Mouse (Mus musculus) stomach, embryonic 16.5 days (tissue): ENCODE results near the gene Pdhx. TPM values are rescaled to one million over a fixed set of nuclear protein-coding genes. Genes with fewer than 3 reads are reported as not detected.

Experiments
- ATAC-seq: fragments of 200-750 bp; cut with Nextera tagmentation; 2 replicates; pipeline ENCODE4 v1.8.0; 2017; ENCODE audit warnings: moderate number of reproducible peaks, moderate TSS enrichment; ENCODE audit not compliant: insufficient read depth, low FRiP score
- H3K27ac ChIP-seq: fragments of 300-500 bp; sonication (generic); 2 replicates; pipeline ENCODE4 v1.5.1; 2014; ENCODE audit warnings: low read length
- H3K27me3 ChIP-seq: fragments of 300-500 bp; sonication (generic); 2 replicates; pipeline ENCODE4 v1.6.1; 2014; ENCODE audit warnings: low read length, control low read depth, mixed read lengths; ENCODE audit not compliant: control insufficient read depth, insufficient read depth
- H3K36me3 ChIP-seq: fragments of 300-500 bp; sonication (generic); 2 replicates; pipeline ENCODE4 v1.6.1; 2014; ENCODE audit warnings: low read length; ENCODE audit not compliant: control insufficient read depth, insufficient read depth
- H3K4me1 ChIP-seq: fragments of 300-500 bp; sonication (generic); 2 replicates; pipeline ENCODE4 v1.6.1; 2014; ENCODE audit warnings: low read length, control low read depth, mixed read lengths; ENCODE audit not compliant: control insufficient read depth, insufficient read depth
- H3K4me2 ChIP-seq: fragments of 300-500 bp; sonication (generic); 2 replicates; pipeline ENCODE4 v1.6.1; 2014; ENCODE audit warnings: low read depth, low read length, mixed read lengths
- H3K4me3 ChIP-seq: fragments of 300-500 bp; sonication (generic); replicated peaks from 2 replicates; pipeline ENCODE4 v1.5.1; 2014; ENCODE audit warnings: mild to moderate bottlenecking, low read length
- H3K9ac ChIP-seq: fragments of 300-500 bp; sonication (generic); 2 replicates; pipeline ENCODE4 v1.6.1; 2014; ENCODE audit warnings: low read length
- H3K9me3 ChIP-seq: fragments of 300-500 bp; sonication (generic); replicated peaks from 2 replicates; pipeline ENCODE4 v1.6.1; 2016; ENCODE audit warnings: low read length, control low read depth; ENCODE audit not compliant: control insufficient read depth
- WGBS: fragments of 180-500 bp; shearing (Covaris S2); extraction: QIAGEN DNeasy Blood & Tissue Kit; methylation state at CpG from one replicate; pipeline ENCODE4 v1.1.7; 2014; 5-methylcytosine and 5-hydroxymethylcytosine counted together
- polyA plus RNA-seq: library from polyadenylated mRNA; unstranded; fragments of >200 nt; fragmentation: Nextera tagmentation; extraction: Ambion mirVana; gene quantifications from 2 replicates; pipeline ENCODE4 v1.2.1, GENCODE M21; 2015

Gene Pdhx
- polyA plus RNA-seq, 1 experiment from 2014 or later = 39.6 TPM

DNA sequence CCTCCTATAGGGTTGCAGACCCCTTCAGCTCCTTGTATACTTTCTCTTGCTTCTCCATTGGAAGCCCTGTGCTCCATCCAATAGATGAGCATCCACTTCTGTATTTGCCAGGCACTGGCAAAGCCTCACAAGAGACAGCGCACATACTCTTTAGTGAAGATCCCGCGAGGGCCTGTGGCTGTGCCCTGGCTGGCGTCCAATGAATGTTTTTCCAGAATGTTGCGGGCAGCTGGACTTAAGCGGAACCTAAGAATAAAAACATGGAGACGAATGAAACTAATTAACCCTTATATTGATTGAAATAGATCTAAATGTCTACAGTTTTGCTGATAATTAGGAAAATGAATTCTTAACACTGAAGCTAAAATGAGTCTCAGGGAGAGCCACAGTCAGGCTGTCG is 32.4 kb downstream of the Pdhx start:
- H3K4me2 ChIP-seq = no peak overlapping the region
- H3K4me3 ChIP-seq = no peak overlapping the region
- 75% methylated on average over 8 of the region's 8 CpGs for WGBS
- no peak overlapping the region for H3K9ac ChIP-seq
- H3K9me3 ChIP-seq = no peaks in the 10 kb centered on the region
- no peak overlapping the region for H3K27ac ChIP-seq
- no peaks in the 10 kb centered on the region for H3K4me1 ChIP-seq
- ATAC-seq = no peak
- no peaks in the 10 kb centered on the region for H3K27me3 ChIP-seq
- no peaks in the 10 kb centered on the region for H3K36me3 ChIP-seq

DNA sequence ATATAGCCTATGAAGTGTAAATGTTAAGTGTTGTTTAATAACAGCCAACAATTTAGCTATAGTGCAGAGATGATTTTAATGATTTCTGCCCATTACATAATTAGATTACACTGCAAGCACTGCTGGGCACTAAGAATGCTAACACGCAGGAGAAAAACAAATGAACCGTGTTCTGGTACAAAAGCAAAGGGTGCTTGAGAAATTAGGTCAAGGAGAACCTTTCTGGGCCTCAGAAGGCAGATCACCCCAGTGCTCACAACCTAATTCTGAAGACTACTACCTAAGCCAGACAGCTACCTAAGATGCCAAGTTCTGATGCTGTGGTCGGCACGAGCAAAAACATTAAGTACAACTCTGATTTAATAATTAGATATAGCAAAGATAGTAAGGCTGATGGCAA is 35.5 kb downstream of the Pdhx start:
- 89% methylated on average over 4 of the region's 4 CpGs for WGBS
- no peak for ATAC-seq
- H3K36me3 ChIP-seq = no peaks in the 10 kb centered on the region
- H3K4me3 ChIP-seq = no peak overlapping the region
- H3K27me3 ChIP-seq = no peaks in the 10 kb centered on the region
- H3K4me2 ChIP-seq = no peak overlapping the region
- H3K27ac ChIP-seq = no peak overlapping the region
- H3K9ac ChIP-seq = no peak overlapping the region
- H3K4me1 ChIP-seq = no peaks in the 10 kb centered on the region
- H3K9me3 ChIP-seq = no peaks in the 10 kb centered on the region

DNA sequence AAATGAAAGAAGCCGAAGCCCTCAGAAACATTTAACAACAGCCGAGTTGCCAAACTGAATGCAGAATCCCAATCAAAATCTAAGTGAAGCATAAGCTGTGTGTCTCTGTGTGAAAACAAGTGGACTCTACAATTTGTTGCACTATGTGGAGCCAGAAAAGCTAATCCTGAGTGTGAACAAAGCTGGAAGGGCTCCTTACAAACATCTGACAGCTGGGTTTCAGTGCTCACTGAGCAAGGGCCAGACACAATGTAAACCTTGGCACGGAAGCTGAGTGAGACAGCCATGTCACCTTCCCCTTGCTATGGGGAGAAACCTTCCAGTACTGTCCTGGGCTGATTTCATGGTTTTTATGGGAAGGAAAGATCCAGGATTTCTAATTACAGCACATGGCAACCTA is 50.6 kb downstream of the Pdhx start:
- Histone ChIP-seq H3K27me3 (no peaks in the 10 kb centered on the region), H3K27ac (no peak overlapping the region), H3K9me3 (no peaks in the 10 kb centered on the region), H3K4me1 (no peaks in the 10 kb centered on the region), H3K9ac (no peak overlapping the region), H3K36me3 (peaks cover 6% of the 10 kb centered on the region), H3K4me3 (no peak overlapping the region), H3K4me2 (no peak overlapping the region)
- ATAC-seq = no peak
- 75% methylated on average over 3 of the region's 3 CpGs for WGBS

DNA sequence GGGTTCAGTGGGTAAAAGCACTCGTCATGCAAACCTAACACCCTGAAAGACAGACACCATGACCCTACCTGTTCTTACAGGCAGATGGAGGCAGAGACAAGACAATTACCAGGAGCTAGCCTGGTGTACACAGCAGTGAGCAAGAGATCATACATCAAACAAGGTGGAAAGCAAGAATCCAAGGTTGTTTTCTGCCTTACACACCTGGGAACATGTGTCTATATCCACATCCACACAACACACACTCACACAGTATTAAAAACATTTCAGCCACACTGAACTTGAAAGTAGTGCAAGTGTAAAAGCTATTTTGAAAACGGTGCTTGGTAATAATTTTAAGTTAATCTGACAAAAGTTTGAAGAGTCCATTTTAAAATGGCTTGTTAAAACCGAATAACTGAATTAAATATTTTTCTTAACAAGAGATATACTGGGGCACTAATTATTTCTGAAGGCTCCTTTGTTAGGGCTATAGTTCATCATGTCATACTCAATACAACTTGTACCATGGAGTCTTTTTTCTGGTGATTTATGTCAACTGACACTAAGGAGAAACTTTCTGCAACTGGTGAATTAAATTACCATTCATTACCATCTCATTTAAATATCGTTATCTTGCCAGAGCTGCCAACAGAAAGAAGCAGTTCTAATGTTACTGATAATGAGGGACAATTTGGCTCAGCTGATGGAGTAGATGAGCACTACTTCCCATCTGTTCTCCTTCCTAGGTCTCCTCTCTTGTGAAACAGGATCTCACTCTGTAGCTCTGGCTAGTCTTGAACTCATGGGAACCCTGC is 52.9 kb downstream of the Pdhx start:
- Histone ChIP-seq H3K4me2 (no peak overlapping the region), H3K4me3 (no peak overlapping the region), H3K9ac (no peak overlapping the region), H3K27ac (no peak overlapping the region), H3K36me3 (peaks cover 6% of the 10 kb centered on the region), H3K4me1 (no peaks in the 10 kb centered on the region), H3K27me3 (no peaks in the 10 kb centered on the region), H3K9me3 (no peaks in the 10 kb centered on the region)
- no peak for ATAC-seq
- WGBS = 83% methylated on average over 4 of the region's 4 CpGs

DNA sequence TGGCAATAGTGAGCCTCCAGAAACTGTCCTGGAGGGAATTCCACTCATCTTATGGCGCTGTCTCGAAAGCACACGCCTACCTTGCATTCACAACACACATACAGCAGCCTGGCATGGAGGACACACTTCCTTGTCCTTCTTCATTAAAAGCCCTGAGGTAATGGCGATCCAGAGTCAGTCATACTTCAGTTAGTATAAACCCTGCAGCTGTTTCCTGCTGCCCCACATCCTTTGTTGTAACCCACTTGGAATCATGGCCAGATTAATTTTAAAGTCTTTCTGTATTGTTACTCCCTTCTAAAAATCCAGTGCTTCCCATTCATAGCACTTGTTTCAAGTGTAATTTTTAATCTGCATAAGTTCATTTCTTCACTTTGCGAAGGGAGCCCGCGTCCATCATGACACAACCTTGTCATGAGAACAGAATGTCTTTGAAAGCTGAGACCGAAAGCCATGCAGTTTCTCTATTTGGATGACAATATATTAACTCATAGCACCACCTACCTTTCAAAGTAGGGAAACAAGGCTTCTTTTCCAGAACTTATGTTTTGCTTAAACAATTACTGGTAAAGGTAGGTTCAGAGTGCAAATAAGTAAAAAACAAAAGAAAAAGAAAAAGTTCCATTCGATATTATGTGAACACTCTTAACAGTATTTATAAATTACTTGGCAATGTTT is 54.4 kb downstream of the Pdhx start:
- WGBS = 73% methylated on average over 9 of the region's 9 CpGs
- no peaks in the 10 kb centered on the region for H3K4me1 ChIP-seq
- no peak overlapping the region for H3K9ac ChIP-seq
- H3K27me3 ChIP-seq = no peaks in the 10 kb centered on the region
- no peaks in the 10 kb centered on the region for H3K9me3 ChIP-seq
- no peak overlapping the region for H3K4me2 ChIP-seq
- H3K27ac ChIP-seq = no peak overlapping the region
- H3K36me3 ChIP-seq = peaks cover 6% of the 10 kb centered on the region
- no peak for ATAC-seq
- H3K4me3 ChIP-seq = no peak overlapping the region

DNA sequence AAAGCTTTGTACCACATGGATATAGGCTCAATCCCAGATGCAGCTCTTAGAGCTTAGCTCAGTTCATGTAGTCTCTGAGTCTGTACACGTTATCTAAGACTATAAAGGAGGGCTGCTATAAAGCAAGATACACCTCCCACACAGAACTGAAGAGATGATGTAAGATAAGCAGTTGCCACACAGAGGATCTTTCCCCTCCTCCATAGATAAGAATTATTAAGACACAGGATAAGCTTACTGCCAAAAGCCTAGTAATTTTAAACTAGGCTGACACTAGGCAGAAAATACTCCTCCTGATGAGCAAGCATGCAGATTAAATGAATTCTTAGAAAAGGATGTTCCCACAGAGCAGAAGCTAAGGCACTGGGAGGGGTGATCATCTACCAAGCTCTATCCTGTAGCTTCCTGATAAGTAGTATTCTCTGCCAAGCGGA is 55.9 kb downstream of the Pdhx start:
- Histone ChIP-seq H3K4me2 (no peak overlapping the region), H3K9me3 (no peaks in the 10 kb centered on the region), H3K4me1 (no peaks in the 10 kb centered on the region), H3K4me3 (no peak overlapping the region), H3K27me3 (no peaks in the 10 kb centered on the region), H3K27ac (no peak overlapping the region), H3K9ac (no peak overlapping the region), H3K36me3 (peaks cover 6% of the 10 kb centered on the region)
- 70% methylated on average over 2 of the region's 2 CpGs for WGBS
- ATAC-seq = no peak

DNA sequence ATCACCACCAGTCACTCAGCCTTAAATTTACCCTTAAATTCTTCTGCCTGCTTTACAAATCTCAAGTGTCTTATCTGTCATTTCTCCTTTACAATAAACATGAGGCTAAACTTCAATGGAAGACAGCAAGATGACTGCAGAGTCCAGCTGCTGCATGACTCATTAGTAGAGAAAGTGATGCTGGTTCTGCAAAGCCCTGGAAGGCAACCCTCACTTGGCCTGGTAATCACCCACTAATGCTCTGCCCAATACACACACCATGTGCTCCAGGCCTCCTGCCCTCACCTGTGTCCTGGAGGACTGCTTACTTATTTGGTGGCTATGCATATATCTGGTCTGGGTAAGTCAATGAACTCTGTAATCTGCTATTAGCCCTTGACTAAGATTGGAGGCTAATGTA is 57.2 kb downstream of the Pdhx start:
- H3K4me1 ChIP-seq = no peaks in the 10 kb centered on the region
- H3K27ac ChIP-seq = no peak overlapping the region
- no peaks in the 10 kb centered on the region for H3K36me3 ChIP-seq
- no peak overlapping the region for H3K4me2 ChIP-seq
- no peaks in the 10 kb centered on the region for H3K9me3 ChIP-seq
- no peak overlapping the region for H3K9ac ChIP-seq
- H3K27me3 ChIP-seq = no peaks in the 10 kb centered on the region
- H3K4me3 ChIP-seq = no peak overlapping the region
- no peak for ATAC-seq

DNA sequence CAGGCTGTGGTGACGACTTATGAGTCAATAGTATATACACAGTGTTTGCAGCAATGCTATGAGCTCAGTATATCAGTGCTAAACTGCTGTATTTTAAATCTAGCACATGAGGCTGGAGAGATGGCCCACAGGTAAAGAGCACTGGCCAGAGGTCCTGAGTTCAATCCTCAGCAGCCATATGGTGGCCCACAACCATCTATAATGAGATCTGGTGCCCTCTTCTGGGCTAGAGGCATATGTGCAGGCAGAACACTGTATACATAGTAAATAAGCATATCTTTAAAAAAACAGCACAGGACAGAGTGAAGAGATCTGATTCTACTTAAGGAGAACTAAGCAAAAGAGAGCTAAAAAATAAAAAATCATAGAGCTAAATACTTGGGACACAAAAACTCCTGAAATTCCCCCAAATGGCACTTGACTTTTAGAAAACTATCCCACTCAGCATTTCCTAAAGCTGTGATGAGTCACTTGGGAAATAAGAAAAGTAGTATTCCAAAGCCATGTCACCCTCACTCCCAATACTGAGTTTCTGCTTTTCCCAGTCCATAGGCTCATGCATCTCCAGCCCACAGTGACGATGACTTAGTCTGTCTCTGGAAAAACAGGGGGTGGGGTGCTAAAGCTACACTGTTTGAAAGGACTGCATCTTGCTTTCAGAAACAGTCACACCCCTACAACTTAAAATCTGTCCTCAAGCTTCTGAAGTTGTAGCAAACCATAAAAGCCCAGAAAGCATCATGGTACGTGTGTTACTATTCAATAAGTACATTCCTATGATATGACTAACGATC is 60.3 kb downstream of the Pdhx start:
- no peak overlapping the region for H3K4me3 ChIP-seq
- H3K4me2 ChIP-seq = no peak overlapping the region
- ATAC-seq = no peak
- WGBS = 78% methylated on average over 4 of the region's 4 CpGs
- H3K36me3 ChIP-seq = no peaks in the 10 kb centered on the region
- no peak overlapping the region for H3K9ac ChIP-seq
- H3K4me1 ChIP-seq = no peaks in the 10 kb centered on the region
- H3K9me3 ChIP-seq = no peaks in the 10 kb centered on the region
- no peaks in the 10 kb centered on the region for H3K27me3 ChIP-seq
- no peak overlapping the region for H3K27ac ChIP-seq

DNA sequence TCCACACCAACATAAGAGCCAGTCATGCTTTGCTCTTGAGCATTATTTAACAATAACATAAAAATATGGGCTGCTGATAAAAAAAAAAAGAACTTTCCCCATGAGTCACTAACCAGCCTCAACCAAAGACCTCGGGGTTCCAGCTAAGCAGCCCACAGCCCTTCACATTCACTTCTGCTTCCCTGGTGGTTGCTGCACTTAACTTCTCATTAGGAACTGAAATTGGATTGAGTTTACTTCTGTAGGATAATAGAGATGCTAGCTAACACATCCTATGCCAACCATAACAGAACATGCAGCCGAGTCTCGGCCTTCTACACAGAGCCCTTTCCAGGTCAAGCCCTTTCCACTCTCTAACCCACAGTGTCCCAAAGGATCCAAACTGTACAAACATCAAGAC is 65.1 kb downstream of the Pdhx start:
- no peaks in the 10 kb centered on the region for H3K9me3 ChIP-seq
- no peaks in the 10 kb centered on the region for H3K4me1 ChIP-seq
- H3K9ac ChIP-seq = no peak overlapping the region
- no peak overlapping the region for H3K27ac ChIP-seq
- H3K36me3 ChIP-seq = no peaks in the 10 kb centered on the region
- ATAC-seq = no peak
- WGBS = 85% methylated on average over 3 of the region's 3 CpGs
- no peaks in the 10 kb centered on the region for H3K27me3 ChIP-seq
- H3K4me3 ChIP-seq = no peak overlapping the region
- no peak overlapping the region for H3K4me2 ChIP-seq
